In the genomic region with DNA sequence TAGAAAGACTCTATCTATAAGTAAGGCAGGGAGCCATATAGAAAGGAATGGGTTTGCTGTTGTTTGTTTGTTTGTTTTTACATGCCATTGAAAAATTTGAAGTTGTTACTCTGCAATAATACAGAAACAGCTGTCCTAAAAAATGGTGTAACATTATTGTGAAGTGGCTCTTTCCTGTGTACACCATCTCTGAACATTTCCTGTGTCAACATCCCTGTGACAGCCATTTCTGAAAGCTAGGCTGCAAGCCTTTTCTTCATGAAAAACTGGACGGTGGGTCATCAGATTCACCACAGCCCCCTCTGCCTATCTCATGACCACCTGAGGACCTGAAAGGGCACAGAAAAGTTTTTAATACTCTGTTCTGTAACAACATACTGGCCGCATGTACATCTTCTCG, we compare ENCODE assay signal across 20 mouse cellular contexts. TPM values are rescaled to one million over a fixed set of nuclear protein-coding genes. Genes with fewer than 3 reads are reported as not detected.
DNase-seq lines count a peak whose midpoint lies in the region; TF ChIP-seq lines count a peak whose summit lies in the region.
"Had no signal": no experiment of that assay in that cellular context is flagged by ENCODE, and none has a peak within 500 bp of the region (broad histone marks: within the 10 kb centered on the region; RNA-seq: fewer than 3 reads in every experiment).

No protein-coding gene starts in this region.

- H3K27ac ChIP-seq in bone marrow, adult 2 months (ENCODE audit: control insufficient read depth, insufficient read depth, low read depth, low read length, poor library complexity): peak overlapping the region; percentile 38
- H3K27ac ChIP-seq in macrophage: peak overlapping the region; percentile 44
- no peak overlapping the region for H3K27ac ChIP-seq in left cerebral cortex, adult 2 months
- H3K27ac ChIP-seq: gastrocnemius, adult 2 months; heart, adult 2 months; heart, embryonic 10.5 days; heart, embryonic 13.5 days; hindbrain, embryonic 14.5 days had no signal

- WGBS in bone marrow, adult 2 months: 45% methylated on average over 3 of the region's 3 CpGs
- WGBS in macrophage (ENCODE audit: missing documents): 78% methylated on average over 3 of the region's 3 CpGs

- intact Hi-C loops in left cerebral cortex, adult 2 months (cut with DNase I): loop anchor here (5.0 kb wide), 1 partner anchor 38 kb away; no protein-coding TSS in a partner anchor

- no peak for TF ChIP-seq CTCF in bone marrow, adult 2 months (IDR thresholded peaks at IDR 0.05; ENCODE audit: control insufficient read depth, insufficient read depth, low read length)
- TF ChIP-seq CTCF in left cerebral cortex, adult 2 months (IDR thresholded peaks at IDR 0.05): no peak

- TF ChIP-seq POLR2A in bone marrow, adult 2 months (IDR thresholded peaks at IDR 0.05; ENCODE audit: borderline replicate concordance, control insufficient read depth, low read depth, low read length): no peak

- DNase-seq in 416B (ENCODE audit: low read depth): peak; percentile 20
- no peak for DNase-seq in left cerebral cortex, adult 2 months (ENCODE audit: extremely low spot score in 1 of 2, low spot score in 2 of 2)
- DNase-seq in c-Kit-positive CD71-positive TER-119-positive erythroid progenitor cells, embryonic 14.5 days (ENCODE audit: low spot score): no peak
- DNase-seq in heart, adult 18-20 months: no peak
- DNase-seq: adrenal gland, adult 8-10 months; adrenal gland, postnatal 25 days; cerebellum, adult 18-20 months; cerebellum, adult 9-10 months; cerebellum, postnatal 14 days; forebrain, postnatal 0 days; gastrocnemius, adult 2 months; gastrocnemius, postnatal 14 days; heart, adult 2 months; heart, postnatal 14 days; heart, postnatal 4 days had no signal

- H3K4me1 ChIP-seq in bone marrow, adult 2 months (ENCODE audit: control insufficient read depth, insufficient read depth, low read length): peaks cover 5% of the 10 kb centered on the region; the same call in 1 of the 2 replicates
- H3K4me1 ChIP-seq: heart, embryonic 10.5 days; heart, embryonic 13.5 days had no signal

- H3K36me3 ChIP-seq in macrophage (ENCODE audit: inconsistent target): no peaks in the 10 kb centered on the region
- H3K36me3 ChIP-seq: heart, embryonic 10.5 days; heart, embryonic 13.5 days had no signal

- H3K79me2 ChIP-seq in macrophage (ENCODE audit: inconsistent target): no peaks in the 10 kb centered on the region

- no peak overlapping the region for H3K4me3 ChIP-seq in bone marrow, adult 2 months (replicated peaks; ENCODE audit: control insufficient read depth, low read depth, low read length)
- H3K4me3 ChIP-seq in macrophage (ENCODE audit: inconsistent target): no peak overlapping the region
- H3K4me3 ChIP-seq in left cerebral cortex, adult 2 months: no peak overlapping the region
- H3K4me3 ChIP-seq: gastrocnemius, adult 2 months; heart, adult 2 months; heart, embryonic 10.5 days; heart, embryonic 13.5 days had no signal

RNA-seq across cellular contexts. Expression of a gene that starts 22.7 kb away (rescaled TPM):
- 9.0 and 20.0 TPM in 2 replicates for polyA plus RNA-seq in bone marrow, adult 2 months (2011; ENCODE audit: insufficient read depth, insufficient read length, low replicate concordance, missing spikeins)
- 100 to 1,000 TPM; 111 to 223 (median 174) TPM for total RNA-seq in macrophage (2018; cell fraction: chromatin; rRNA removed)
- 10 to 100 TPM; 39.0 to 96.9 (median 65.1) TPM for total RNA-seq in macrophage (2018; cell fraction: cytosol; rRNA removed)
- total RNA-seq in macrophage (2018; cell fraction: nucleus; rRNA removed): 100 to 1,000 TPM in 25 of 26 experiments, 10 to 100 TPM in 1; 94.4 to 285 (median 144) TPM
- polyA plus RNA-seq in macrophage (2018): 52.0 to 78.9 TPM (median 60.5 TPM) in 3 replicates
- 100 to 1,000 TPM; 164 to 172 TPM for total RNA-seq in left cerebral cortex, adult 2 months (2021)
- 10 to 100 TPM; 22.3 to 23.9 TPM for total RNA-seq in heart, adult 18-20 months (2021)

Comparison
In these comparisons a context has a peak if more than half of its experiments do, and no peak if none do; other contexts are left out.
1. RNA of a gene that starts 22.7 kb away (total RNA-seq): 164 to 172 TPM in left cerebral cortex, adult 2 months; 22.3 to 23.9 TPM in heart, adult 18-20 months; every median in the first group is over 4 times any median in the second.